Mouse (Mus musculus): ENCODE data around the gene Cep95. TPM values are rescaled to one million over a fixed set of nuclear protein-coding genes. Genes with fewer than 3 reads are reported as not detected.

Gene Cep95
- total RNA-seq, 2 experiments from 2014 or later = 5.9 to 7.3 TPM

Small RNA genes within 50 kb of the gene (microRNA-seq; reads per million reads assigned to microRNA genes)
- gene Gm25994 = not detected
- gene Mir3064 = 16.1 reads per million, percentile 32 among the genes with 10 or more reads in this experiment

Other genes with a start within 250 kb of the Cep95 start
- gene Tex2, start 175.8 kb upstream of the Cep95 start, total RNA-seq (2021) = 10 to 100 TPM; 45.5 to 46.7 TPM
- gene Pecam1, start 38.6 kb upstream of the Cep95 start, total RNA-seq (2021) = 100 to 1,000 TPM; 127 to 139 TPM
- 1 to 10 TPM; 1.1 to 1.6 TPM for gene Milr1, start 38.0 kb upstream of the Cep95 start, total RNA-seq (2021)
- gene Polg2, start 9.7 kb upstream of the Cep95 start, total RNA-seq (2021) = 1 to 10 TPM; 4.2 to 4.9 TPM
- 100 to 1,000 TPM; 310 to 351 TPM for gene Ddx5, start 67 bp upstream of the Cep95 start, total RNA-seq (2021)
- gene Smurf2, start 131.5 kb downstream of the Cep95 start, total RNA-seq (2021) = 10 to 100 TPM; 35.4 to 41.0 TPM
- gene Kpna2, start 210.3 kb downstream of the Cep95 start, total RNA-seq (2021) = 10 to 100 TPM; 69.0 to 75.5 TPM
- 1 to 10 TPM; 2.3 TPM for gene 1810010H24Rik, start 236.4 kb downstream of the Cep95 start, total RNA-seq (2021)